12 mouse cellular contexts compared by ENCODE assay signal in the genomic region with DNA sequence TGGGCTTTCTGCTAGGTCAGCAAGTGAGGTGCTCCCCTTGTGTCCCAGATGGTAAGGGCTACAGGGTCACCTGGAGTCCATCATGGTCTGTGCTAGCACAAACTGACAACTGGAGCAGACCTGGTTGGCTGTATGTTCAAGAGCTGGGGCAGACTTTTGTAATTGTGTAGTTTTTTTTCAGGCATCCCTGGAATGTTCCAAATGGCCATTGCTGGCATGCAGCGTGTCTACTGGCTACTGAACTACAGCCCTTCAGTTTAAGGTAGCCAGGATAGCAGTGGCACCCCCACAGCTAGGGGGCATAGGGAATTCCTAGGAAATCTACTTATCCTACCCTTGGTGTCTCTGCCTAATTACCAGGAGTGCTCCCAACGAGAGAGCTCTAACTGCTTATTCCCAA.
"Had no signal": no experiment of that assay in that cellular context is flagged by ENCODE, and none has a peak within 500 bp of the region (broad histone marks: within the 10 kb centered on the region; RNA-seq: fewer than 3 reads in every experiment).

No protein-coding gene starts in this region.

- H3K27me3 ChIP-seq: liver, embryonic 15.5 days; midbrain, embryonic 15.5 days; neural tube, embryonic 12.5 days had no signal

- H3K9me3 ChIP-seq: limb, embryonic 10.5 days; liver, embryonic 15.5 days; midbrain, embryonic 15.5 days; neural tube, embryonic 12.5 days had no signal

- H3K4me1 ChIP-seq: liver, embryonic 15.5 days; midbrain, embryonic 15.5 days; neural tube, embryonic 12.5 days had no signal

- H3K4me3 ChIP-seq: left cerebral cortex, adult 2 months; limb, embryonic 10.5 days; liver, embryonic 15.5 days; midbrain, embryonic 15.5 days; neural tube, embryonic 12.5 days had no signal

- DNase-seq: lung, embryonic 14.5 days; lung, postnatal 10 days; retina, postnatal 1 day; right cerebral cortex, postnatal 4 days; thymus, postnatal 36 days had no signal

- H3K27ac ChIP-seq: hindbrain, postnatal 0 days; left cerebral cortex, adult 2 months; limb, embryonic 10.5 days; liver, embryonic 15.5 days; midbrain, embryonic 15.5 days; neural tube, embryonic 12.5 days had no signal

- H3K4me2 ChIP-seq: liver, embryonic 11.5 days; liver, embryonic 15.5 days; lung, embryonic 14.5 days; midbrain, embryonic 15.5 days; neural tube, embryonic 12.5 days had no signal

- H3K9ac ChIP-seq: liver, embryonic 15.5 days; lung, embryonic 14.5 days; midbrain, embryonic 15.5 days; neural tube, embryonic 12.5 days had no signal
